Mouse (Mus musculus): ENCODE measurements around the gene Tdgf1. TPM values are rescaled to one million over a fixed set of nuclear protein-coding genes. Genes with fewer than 3 reads are reported as not detected.

Gene Tdgf1
- 0.41 TPM for polyA plus RNA-seq (2014; fragmentation: Illumina TruSeq; extraction: RNeasy Lipid Tissue Mini Kit (QIAGEN cat#74804); ENCODE audit: low read depth, low replicate concordance)

DNA sequence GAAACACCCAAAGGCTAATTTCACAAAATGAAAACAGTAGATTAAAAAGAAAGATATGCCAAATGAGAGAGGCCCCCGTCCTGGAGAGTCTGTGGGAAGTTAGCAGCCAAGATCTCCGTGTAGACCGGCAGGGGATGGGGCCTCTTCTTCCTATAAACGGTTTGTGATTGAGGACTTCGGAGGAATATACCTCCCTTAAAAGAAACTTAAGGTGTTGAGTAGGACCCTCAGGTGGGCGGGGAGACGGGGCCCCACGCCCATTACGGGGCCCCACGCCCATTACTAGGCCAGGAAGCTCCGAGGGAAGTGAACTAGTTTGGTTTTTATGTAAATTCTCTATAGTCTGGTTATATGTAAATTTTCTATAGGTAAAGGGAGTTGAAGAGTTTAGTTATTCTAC lies at the start of gene Tdgf1:
Gene Tdgf1, minus strand, starts transcription at position 233 of the 400 bp plus-strand sequence.

GRCm38 (mm10) chr9:110990204-110990603 lies 44.2 kb upstream of the Tdgf1 start, which contains the start of gene Rtp3:
TSS of gene Rtp3 (minus strand) at chr9:110990583.

DNA sequence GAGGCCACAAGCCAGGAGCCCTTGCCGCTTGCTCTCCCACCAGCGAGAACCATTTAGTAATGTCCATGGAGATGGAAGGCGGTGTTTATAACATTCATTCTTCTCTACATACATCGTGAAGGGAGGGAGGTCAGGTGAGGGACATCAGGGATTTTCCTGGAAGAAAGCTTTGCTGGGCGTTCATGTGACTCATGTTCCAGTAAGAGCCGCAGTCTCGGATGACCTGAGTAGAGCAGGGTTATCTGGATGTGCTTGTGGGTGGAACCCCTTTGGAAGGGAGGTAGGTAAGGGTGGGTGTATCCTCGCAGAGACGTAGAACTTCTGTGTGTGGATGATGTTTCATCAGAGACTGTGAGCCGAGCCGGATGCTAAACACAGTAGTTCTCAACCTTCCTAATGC lies 5.4 kb upstream of the Tdgf1 start, which contains the start of gene Lrrc2:
Gene Lrrc2, plus strand, starts transcription at position 149 of the 400 bp plus-strand sequence.

DNA sequence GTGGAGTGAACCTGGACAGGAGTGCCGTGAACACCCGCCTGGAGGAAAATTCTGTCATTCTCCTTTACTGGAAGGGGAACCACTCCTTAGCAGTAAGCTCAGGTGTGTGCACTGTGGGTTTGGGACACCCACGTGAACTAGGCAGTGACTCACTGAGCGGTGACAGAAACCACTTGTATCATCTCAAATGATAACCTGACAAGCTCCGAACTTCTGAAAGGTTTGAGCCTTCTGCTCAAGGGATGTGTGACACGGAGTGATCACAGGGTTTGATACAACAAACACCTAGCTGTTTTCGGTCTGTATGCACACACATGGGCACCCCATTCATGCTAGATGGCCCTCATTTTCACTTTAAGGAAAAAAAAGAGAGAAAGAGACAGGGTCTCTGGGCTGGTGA lies 29.2 kb downstream of the Tdgf1 start, which contains the start of gene Fam240a:
Gene Fam240a, minus strand, starts transcription at position 76 of the 400 bp plus-strand sequence.

Other genes starting within 250 kb of the Tdgf1 start
- not detected for gene Myl3, start 204.3 kb downstream of the Tdgf1 start, polyA plus RNA-seq (2014; fragmentation: Illumina TruSeq; extraction: RNeasy Lipid Tissue Mini Kit (QIAGEN cat#74804); ENCODE audit: low read depth, low replicate concordance)
- gene Pth1r, start 199.0 kb downstream of the Tdgf1 start, polyA plus RNA-seq (2014; fragmentation: Illumina TruSeq; extraction: RNeasy Lipid Tissue Mini Kit (QIAGEN cat#74804); ENCODE audit: low read depth, low replicate concordance): 0.11 TPM
- 31.9 TPM for gene Prss42, start 148.0 kb downstream of the Tdgf1 start, polyA plus RNA-seq (2014; fragmentation: Illumina TruSeq; extraction: RNeasy Lipid Tissue Mini Kit (QIAGEN cat#74804); ENCODE audit: low read depth, low replicate concordance)
- 11.8 TPM for gene Prss44, start 132.2 kb downstream of the Tdgf1 start, polyA plus RNA-seq (2014; fragmentation: Illumina TruSeq; extraction: RNeasy Lipid Tissue Mini Kit (QIAGEN cat#74804); ENCODE audit: low read depth, low replicate concordance)
- 7.0 TPM for gene Prss43, start 119.5 kb downstream of the Tdgf1 start, polyA plus RNA-seq (2014; fragmentation: Illumina TruSeq; extraction: RNeasy Lipid Tissue Mini Kit (QIAGEN cat#74804); ENCODE audit: low read depth, low replicate concordance)
- 6.0 TPM for gene Prss45, start 111.6 kb downstream of the Tdgf1 start, polyA plus RNA-seq (2014; fragmentation: Illumina TruSeq; extraction: RNeasy Lipid Tissue Mini Kit (QIAGEN cat#74804); ENCODE audit: low read depth, low replicate concordance)
- gene Prss46, start 101.7 kb downstream of the Tdgf1 start, polyA plus RNA-seq (2014; fragmentation: Illumina TruSeq; extraction: RNeasy Lipid Tissue Mini Kit (QIAGEN cat#74804); ENCODE audit: low read depth, low replicate concordance): 21.8 TPM
- 5.6 TPM for gene Prss50, start 88.2 kb downstream of the Tdgf1 start, polyA plus RNA-seq (2014; fragmentation: Illumina TruSeq; extraction: RNeasy Lipid Tissue Mini Kit (QIAGEN cat#74804); ENCODE audit: low read depth, low replicate concordance)
- gene Als2cl, start 66.3 kb downstream of the Tdgf1 start, polyA plus RNA-seq (2014; fragmentation: Illumina TruSeq; extraction: RNeasy Lipid Tissue Mini Kit (QIAGEN cat#74804); ENCODE audit: low read depth, low replicate concordance): 0.70 TPM
- gene Tmie, start 66.0 kb downstream of the Tdgf1 start, polyA plus RNA-seq (2014; fragmentation: Illumina TruSeq; extraction: RNeasy Lipid Tissue Mini Kit (QIAGEN cat#74804); ENCODE audit: low read depth, low replicate concordance): 1.7 TPM
- gene Fam240a, start 29.3 kb downstream of the Tdgf1 start, polyA plus RNA-seq (2014; fragmentation: Illumina TruSeq; extraction: RNeasy Lipid Tissue Mini Kit (QIAGEN cat#74804); ENCODE audit: low read depth, low replicate concordance): not detected
- gene Lrrc2, start 5.4 kb upstream of the Tdgf1 start, polyA plus RNA-seq (2014; fragmentation: Illumina TruSeq; extraction: RNeasy Lipid Tissue Mini Kit (QIAGEN cat#74804); ENCODE audit: low read depth, low replicate concordance): 0.94 TPM
- 0.31 TPM for gene Rtp3, start 44.4 kb upstream of the Tdgf1 start, polyA plus RNA-seq (2014; fragmentation: Illumina TruSeq; extraction: RNeasy Lipid Tissue Mini Kit (QIAGEN cat#74804); ENCODE audit: low read depth, low replicate concordance)
- 0.38 TPM for gene Ltf, start 73.1 kb upstream of the Tdgf1 start, polyA plus RNA-seq (2014; fragmentation: Illumina TruSeq; extraction: RNeasy Lipid Tissue Mini Kit (QIAGEN cat#74804); ENCODE audit: low read depth, low replicate concordance)
- 0.22 TPM for gene Ccrl2, start 111.4 kb upstream of the Tdgf1 start, polyA plus RNA-seq (2014; fragmentation: Illumina TruSeq; extraction: RNeasy Lipid Tissue Mini Kit (QIAGEN cat#74804); ENCODE audit: low read depth, low replicate concordance)
- 469 TPM for gene Lrrfip2, start 171.4 kb upstream of the Tdgf1 start, polyA plus RNA-seq (2014; fragmentation: Illumina TruSeq; extraction: RNeasy Lipid Tissue Mini Kit (QIAGEN cat#74804); ENCODE audit: low read depth, low replicate concordance)